In the genomic region with DNA sequence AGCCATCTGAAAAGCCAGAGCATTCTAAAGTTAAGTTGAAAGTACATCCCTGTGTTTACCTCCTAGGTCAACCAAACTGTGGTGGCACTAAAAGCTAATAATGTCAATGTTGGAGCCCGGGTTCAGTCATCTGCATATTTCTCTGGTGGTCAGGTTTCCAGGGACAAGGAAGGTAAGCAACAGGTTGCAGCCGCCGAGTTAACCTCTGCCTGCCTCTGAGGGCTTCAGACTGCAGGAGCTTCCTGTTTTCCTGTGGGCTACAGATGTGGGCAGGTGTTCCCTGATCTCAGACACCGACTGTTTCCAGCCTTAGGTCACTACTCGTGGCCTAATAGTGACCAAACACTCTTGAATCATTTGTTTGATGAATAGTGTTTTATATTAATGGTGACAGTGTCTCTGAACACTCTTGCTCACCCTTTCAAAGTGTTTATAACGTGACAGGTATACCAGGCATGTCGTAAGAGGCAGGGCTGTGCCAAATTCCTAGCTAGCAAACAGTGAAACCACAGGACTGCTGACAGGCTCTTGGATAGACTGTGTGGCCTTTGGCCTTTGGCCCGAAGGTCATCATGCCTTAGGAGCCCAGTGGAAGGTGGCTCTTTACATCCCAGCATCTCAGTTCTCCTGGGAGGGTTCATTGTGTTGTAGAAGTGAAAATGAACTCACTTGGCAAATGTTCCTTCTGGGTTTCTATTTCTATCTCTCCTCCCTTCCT, we compare ENCODE assay signal across 30 mouse cellular contexts.
DNase-seq lines count a peak whose midpoint lies in the region; ATAC-seq lines count a peak whose summit lies in the region.
"Had no signal": no experiment of that assay in that cellular context is flagged by ENCODE, and none has a peak within 500 bp of the region (broad histone marks: within the 10 kb centered on the region; RNA-seq: fewer than 3 reads in every experiment).

No protein-coding gene starts in this region.

- no peaks in the 10 kb centered on the region for H3K27me3 ChIP-seq in liver, embryonic 16.5 days (ENCODE audit: control insufficient read depth, insufficient read depth, low read depth, low read length)
- H3K27me3 ChIP-seq: embryonic facial prominence, embryonic 12.5 days; hindbrain, embryonic 15.5 days; limb, embryonic 12.5 days; midbrain, embryonic 13.5 days; neural tube, embryonic 13.5 days had no signal

- H3K4me2 ChIP-seq in liver, embryonic 16.5 days (ENCODE audit: low read depth, low read length), result no peak overlapping the region
- H3K4me2 ChIP-seq: embryonic facial prominence, embryonic 12.5 days; hindbrain, embryonic 15.5 days; limb, embryonic 12.5 days; midbrain, embryonic 13.5 days; neural tube, embryonic 13.5 days had no signal

- 57% methylated on average over 8 of the region's 8 CpGs for WGBS in liver, embryonic 16.5 days (ENCODE audit: insufficient replicate concordance)

- ATAC-seq in liver, embryonic 16.5 days (ENCODE audit: low read depth), result peak; percentile 85
- ATAC-seq: CD4-positive, CD25-positive, alpha-beta regulatory T cell, adult 4 months; forebrain, embryonic 16.5 days; inflammation-experienced regulatory T-cells, adult 6 months; midbrain, embryonic 13.5 days had no signal

- H3K27ac ChIP-seq in liver, embryonic 16.5 days (ENCODE audit: low read length), result peak overlapping the region; percentile 34; the same call in 1 of the 2 replicates
- H3K27ac ChIP-seq: embryonic facial prominence, embryonic 12.5 days; forebrain, embryonic 10.5 days; hindbrain, embryonic 10.5 days; hindbrain, embryonic 15.5 days; limb, embryonic 12.5 days; macrophage; midbrain, embryonic 13.5 days; neural tube, embryonic 13.5 days had no signal

- DNase-seq in kidney, postnatal 36 days, result peak; percentile 8 to 15
- no peak for DNase-seq in kidney, postnatal 25 days
- peak; percentile 16 for DNase-seq in testis, postnatal 10 days (ENCODE audit: low spot score)
- DNase-seq in testis, postnatal 14 days (ENCODE audit: low spot score), result no peak
- no peak for DNase-seq in adrenal gland, adult 18-20 months (ENCODE audit: low spot score in 2 of 2)
- DNase-seq in spleen, adult 12 weeks (ENCODE audit: low spot score), result no peak
- DNase-seq: adrenal gland, adult 8-10 months; cerebellum, adult 8-10 months; cerebellum, postnatal 25 days; embryo, embryonic 11 days; heart, postnatal 14 days; kidney, adult 2 months; layer of hippocampus, postnatal 36 days; lung, adult 2 months; lung, postnatal 10 days; right cerebral cortex, postnatal 4 days; thymus, adult 18-20 months; thymus, postnatal 25 days had no signal

- H3K9me3 ChIP-seq in liver, embryonic 16.5 days (replicated peaks; ENCODE audit: control insufficient read depth, low read length), result no peaks in the 10 kb centered on the region
- H3K9me3 ChIP-seq: embryonic facial prominence, embryonic 12.5 days; forebrain, embryonic 10.5 days; hindbrain, embryonic 10.5 days; hindbrain, embryonic 15.5 days; limb, embryonic 12.5 days; midbrain, embryonic 13.5 days; neural tube, embryonic 13.5 days had no signal

- no peak overlapping the region for H3K9ac ChIP-seq in liver, embryonic 16.5 days (ENCODE audit: low read depth, low read length)
- H3K9ac ChIP-seq: embryonic facial prominence, embryonic 12.5 days; hindbrain, embryonic 15.5 days; limb, embryonic 12.5 days; midbrain, embryonic 13.5 days; neural tube, embryonic 13.5 days had no signal

- H3K4me3 ChIP-seq in liver, embryonic 16.5 days (ENCODE audit: low read depth, low read length), result no peak overlapping the region
- H3K4me3 ChIP-seq: embryonic facial prominence, embryonic 12.5 days; forebrain, embryonic 10.5 days; hindbrain, embryonic 10.5 days; hindbrain, embryonic 15.5 days; limb, embryonic 12.5 days; midbrain, embryonic 13.5 days; neural tube, embryonic 13.5 days had no signal

- H3K36me3 ChIP-seq in liver, embryonic 16.5 days (ENCODE audit: control insufficient read depth, insufficient read depth), result no peaks in the 10 kb centered on the region; the same call in 1 of the 2 replicates

- no peaks in the 10 kb centered on the region; the same call in 1 of the 2 replicates for H3K4me1 ChIP-seq in liver, embryonic 16.5 days (ENCODE audit: control insufficient read depth, low read depth, low read length)
- H3K4me1 ChIP-seq: embryonic facial prominence, embryonic 12.5 days; forebrain, embryonic 10.5 days; hindbrain, embryonic 15.5 days; midbrain, embryonic 13.5 days; neural tube, embryonic 13.5 days had no signal

Comparison
In these comparisons a context has a peak if more than half of its experiments do, and no peak if none do; other contexts are left out.
1. DNase-seq: peak in kidney, postnatal 36 days (2 of 2) and testis, postnatal 10 days (single experiment); none in kidney, postnatal 25 days (0 of 2), testis, postnatal 14 days (single experiment), adrenal gland, adult 18-20 months (0 of 2) and spleen, adult 12 weeks (single experiment).